Mouse (Mus musculus) heart, embryonic 14.5 days (tissue): ENCODE data around the gene Usp4. TPM values are rescaled to one million over a fixed set of nuclear protein-coding genes. Genes with fewer than 3 reads are reported as not detected.

Experiments
- ATAC-seq: fragments of 200-750 bp; cut with Nextera tagmentation; 2 replicates; pipeline ENCODE4 v1.8.0; 2017; ENCODE audit warnings: low read depth, moderate TSS enrichment; ENCODE audit not compliant: insufficient number of reproducible peaks, insufficient read depth, low FRiP score
- H3K27ac ChIP-seq, 2 experiments: fragments of 200-500 bp in 1 of 2; fragments of 300-500 bp in 1 of 2; sonication (generic) in 1 of 2; replicated peaks in 1 of 2; 2 replicates each; pipeline ENCODE4 v1.5.1; 2012 to 2014; ENCODE audit warnings: low read depth in 2 of 2, low read length in 2 of 2, control low read depth in 1 of 2, mild to moderate bottlenecking in 1 of 2, mixed read lengths in 1 of 2; ENCODE audit not compliant: control insufficient read depth in 1 of 2, insufficient read depth in 1 of 2
- H3K27me3 ChIP-seq: fragments of 300-500 bp; sonication (generic); 2 replicates; pipeline ENCODE4 v1.6.1; 2014; ENCODE audit warnings: mild to moderate bottlenecking, low read length, control low read depth; ENCODE audit not compliant: control insufficient read depth, insufficient read depth
- H3K36me3 ChIP-seq: fragments of 300-500 bp; sonication (generic); 2 replicates; pipeline ENCODE4 v1.6.1; 2014; ENCODE audit warnings: mild to moderate bottlenecking, control low read depth, low read length, mixed read lengths; ENCODE audit not compliant: control insufficient read depth, insufficient read depth
- H3K4me1 ChIP-seq, 2 experiments: fragments of 200-500 bp in 1 of 2; fragments of 300-500 bp in 1 of 2; sonication (generic) in 1 of 2; 2 replicates each; pipeline ENCODE4 v1.6.1; 2012 to 2014; ENCODE audit warnings: low read length in 2 of 2, control low read depth in 1 of 2, mixed read lengths in 1 of 2; ENCODE audit not compliant: control insufficient read depth in 2 of 2, insufficient read depth in 2 of 2
- H3K4me2 ChIP-seq: fragments of 300-500 bp; sonication (generic); 2 replicates; pipeline ENCODE4 v1.6.1; 2014; ENCODE audit warnings: mild to moderate bottlenecking, low read length
- H3K4me3 ChIP-seq, 2 experiments: fragments of 200-500 bp in 1 of 2; fragments of 300-500 bp in 1 of 2; sonication (generic) in 1 of 2; 2 replicates each; pipeline ENCODE4 v1.5.1; 2012 to 2014; ENCODE audit warnings: low read length in 2 of 2, mild to moderate bottlenecking in 2 of 2, control low read depth in 1 of 2, low read depth in 1 of 2, moderate library complexity in 1 of 2; ENCODE audit not compliant: control insufficient read depth in 1 of 2, insufficient read depth in 1 of 2
- H3K9ac ChIP-seq: fragments of 300-500 bp; sonication (generic); 2 replicates; pipeline ENCODE4 v1.6.1; 2014; ENCODE audit warnings: mild to moderate bottlenecking, low read length
- H3K9me3 ChIP-seq: fragments of 300-500 bp; sonication (generic); 2 replicates; pipeline ENCODE4 v1.6.1; 2016; ENCODE audit warnings: low read length, control low read depth; ENCODE audit not compliant: control insufficient read depth
- WGBS: fragments of 180-500 bp; shearing (Covaris S2); extraction: QIAGEN DNeasy Blood & Tissue Kit; methylation state at CpG from one replicate; pipeline ENCODE4 v1.1.7; 2014; 5-methylcytosine and 5-hydroxymethylcytosine counted together
- polyA plus RNA-seq: library from polyadenylated mRNA; unstranded; fragments of >200 nt; fragmentation: Nextera tagmentation; extraction: Ambion mirVana; gene quantifications from 2 replicates; pipeline ENCODE4 v1.2.1, GENCODE M21; 2014

Usp4 gene
- polyA plus RNA-seq, 1 experiment from 2014 or later: 90.1 TPM

- no peak for ATAC-seq
- peaks cover 11 to 25% of the 10 kb centered on the region in 2 experiments for H3K4me1 ChIP-seq
- peak overlapping the region; percentile 87 to 92 for H3K27ac ChIP-seq
- peak overlapping the region; percentile 92 for H3K4me2 ChIP-seq
- H3K9me3 ChIP-seq: no peaks in the 10 kb centered on the region
- 68% methylated on average over 10 of the region's 10 CpGs for WGBS
- no peaks in the 10 kb centered on the region for H3K27me3 ChIP-seq
- H3K4me3 ChIP-seq: peak overlapping the region in 1 of 2 experiments; percentile 56; a peak in 1 of 4 replicates
- peak overlapping the region; percentile 80; the same call in 1 of the 2 replicates for H3K9ac ChIP-seq
- H3K36me3 ChIP-seq: peaks cover 46% of the 10 kb centered on the region
Observed at GRCm38 (mm10) chr9:108337848-108338550, 9.7 kb upstream of the Usp4 start.

- ATAC-seq: no peak
- Histone ChIP-seq H3K4me1 (peaks cover 11 to 25% of the 10 kb centered on the region in 2 experiments), H3K9ac (peak overlapping the region; percentile 80), H3K4me2 (peak overlapping the region; percentile 92), H3K9me3 (no peaks in the 10 kb centered on the region), H3K27ac (peak overlapping the region; percentile 87 to 92), H3K27me3 (no peaks in the 10 kb centered on the region), H3K4me3 (peak overlapping the region in 1 of 2 experiments; percentile 56; a peak in 3 of 4 replicates), H3K36me3 (peaks cover 40% of the 10 kb centered on the region)
- WGBS: 22% methylated on average over 6 of the region's 6 CpGs
Observed at GRCm38 (mm10) chr9:108338551-108338885, 9.1 kb upstream of the Usp4 start.

- under 1% methylated on average over 49 of the region's 49 CpGs for WGBS
- peak within 1 kb of the TSS; percentile 56 to 60 for H3K4me3 ChIP-seq
- H3K9me3 ChIP-seq: no peaks in the 10 kb centered on the region
- peaks cover 11 to 25% of the 10 kb centered on the region in 2 experiments for H3K4me1 ChIP-seq
- peak within 1 kb of the TSS; percentile 87 to 92 for H3K27ac ChIP-seq
- peak within 1 kb of the TSS; percentile 92 for H3K4me2 ChIP-seq
- ATAC-seq: peak; percentile 94
- no peaks in the 10 kb centered on the region for H3K27me3 ChIP-seq
- H3K36me3 ChIP-seq: peaks cover 34% of the 10 kb centered on the region
- peak within 1 kb of the TSS; percentile 80 for H3K9ac ChIP-seq
Observed at GRCm38 (mm10) chr9:108338886-108339781, 8.5 kb upstream of the Usp4 start, which contains the start of gene Gpx1. Gpx1 (plus strand) TSS chr9:108338903.

- Histone ChIP-seq H3K4me1 (peaks cover 11 to 25% of the 10 kb centered on the region in 2 experiments), H3K36me3 (peaks cover 27% of the 10 kb centered on the region), H3K4me3 (peak overlapping the region; percentile 56 to 60), H3K27me3 (no peaks in the 10 kb centered on the region), H3K9me3 (no peaks in the 10 kb centered on the region), H3K9ac (peak overlapping the region; percentile 80), H3K4me2 (peak overlapping the region; percentile 92), H3K27ac (peak overlapping the region; percentile 87 to 92)
- no peak for ATAC-seq
- 8% methylated on average over 20 of the region's 20 CpGs for WGBS
Observed at GRCm38 (mm10) chr9:108339886-108340257, 7.8 kb upstream of the Usp4 start.

GRCm38 (mm10) chr9:108340258-108341138, 7.2 kb upstream of the Usp4 start:
- Histone ChIP-seq H3K9me3 (no peaks in the 10 kb centered on the region), H3K27me3 (no peaks in the 10 kb centered on the region), H3K36me3 (peaks cover 21% of the 10 kb centered on the region), H3K4me1 (peaks cover 11 to 25% of the 10 kb centered on the region in 2 experiments), H3K9ac (peak overlapping the region; percentile 80), H3K27ac (peak overlapping the region; percentile 51 to 92), H3K4me3 (peak overlapping the region; percentile 56 to 60), H3K4me2 (peak overlapping the region; percentile 92)
- ATAC-seq: no peak
- WGBS: 50% methylated on average over 10 of the region's 10 CpGs

- Histone ChIP-seq H3K4me2 (peak overlapping the region; percentile 92), H3K36me3 (peaks cover 15% of the 10 kb centered on the region), H3K4me1 (peaks cover 11 to 25% of the 10 kb centered on the region in 2 experiments), H3K9me3 (no peaks in the 10 kb centered on the region), H3K27me3 (no peaks in the 10 kb centered on the region), H3K9ac (peak overlapping the region; percentile 34; the same call in 1 of the 2 replicates), H3K27ac (peak overlapping the region; percentile 44 to 51; a peak in 3 of 4 replicates), H3K4me3 (peak overlapping the region in 1 of 2 experiments; percentile 56; a peak in 1 of 4 replicates)
- ATAC-seq: no peak
- 85% methylated on average over 5 of the region's 5 CpGs for WGBS
Observed at GRCm38 (mm10) chr9:108341139-108341475, 6.5 kb upstream of the Usp4 start.

- Histone ChIP-seq H3K36me3 (peaks cover 10% of the 10 kb centered on the region), H3K27ac (peak overlapping the region in 1 of 2 experiments; percentile 6; a peak in 2 of 4 replicates)
- ATAC-seq: no peak
Observed at GRCm38 (mm10) chr9:108341801-108342200, 5.9 kb upstream of the Usp4 start.

More at GRCm38 (mm10) chr9:108341801-108342200, 5.9 kb upstream of the Usp4 start:
- Histone ChIP-seq H3K9ac (no peak overlapping the region), H3K4me2 (0 out of 2 replicates have a peak overlapping the region, but pooled peaks have one; percentile 92), H3K4me3 (no peak overlapping the region), H3K27me3 (no peaks in the 10 kb centered on the region), H3K4me1 (peaks cover 11 to 25% of the 10 kb centered on the region in 2 experiments), H3K9me3 (no peaks in the 10 kb centered on the region)
